Comparison of ENCODE assay signal across 34 mouse cellular contexts in genomic region chr6:90348500-90348899, GRCm38 (mm10). TPM values are rescaled to one million over a fixed set of nuclear protein-coding genes. Genes with fewer than 3 reads are reported as not detected.
DNase-seq lines count a peak whose midpoint lies in the region; ATAC-seq and TF ChIP-seq lines count a peak whose summit lies in the region.
"Had no signal": no experiment of that assay in that cellular context is flagged by ENCODE, and none has a peak within 500 bp of the region (broad histone marks: within the 10 kb centered on the region; RNA-seq: fewer than 3 reads in every experiment).

No protein-coding gene starts in this region.

- H3K9me3 ChIP-seq in stomach, postnatal 0 days (ENCODE audit: control insufficient read depth, low read length), result no peaks in the 10 kb centered on the region
- H3K9me3 ChIP-seq: embryonic facial prominence, embryonic 10.5 days; embryonic facial prominence, embryonic 13.5 days; forebrain, embryonic 12.5 days; forebrain, embryonic 15.5 days; heart, embryonic 12.5 days; heart, embryonic 15.5 days had no signal

- peak; percentile 68 for ATAC-seq in stomach, postnatal 0 days (ENCODE audit: low FRiP score, low TSS enrichment)
- ATAC-seq: activated CD4-positive, CD25-positive, alpha-beta regulatory T cell, adult 4 months; forebrain, embryonic 15.5 days; hindbrain, postnatal 0 days; inflammation-experienced regulatory T-cells, adult 6 months; intestine, embryonic 16.5 days had no signal

- no peaks in the 10 kb centered on the region for H3K4me1 ChIP-seq in stomach, postnatal 0 days (replicated peaks; ENCODE audit: control insufficient read depth, insufficient read depth)
- H3K4me1 ChIP-seq: forebrain, embryonic 12.5 days; forebrain, embryonic 15.5 days; heart, embryonic 12.5 days; heart, embryonic 15.5 days had no signal

- peak overlapping the region; percentile 58 for H3K27ac ChIP-seq in stomach, postnatal 0 days (replicated peaks)
- no peak overlapping the region for H3K27ac ChIP-seq in gastrocnemius, adult 2 months
- H3K27ac ChIP-seq: embryonic facial prominence, embryonic 10.5 days; embryonic facial prominence, embryonic 13.5 days; forebrain, embryonic 12.5 days; forebrain, embryonic 15.5 days; heart, embryonic 15.5 days; hindbrain, embryonic 14.5 days; hindbrain, postnatal 0 days had no signal

- peak; percentile 36 for DNase-seq in adrenal gland, adult 8-10 months
- DNase-seq in adrenal gland, adult 18-20 months (ENCODE audit: low spot score in 2 of 2), result no peak
- peak; percentile 84 for DNase-seq in adipocyte (ENCODE audit: low spot score)
- DNase-seq in adrenal gland, postnatal 25 days, result peak; percentile 20
- no peak for DNase-seq in stomach, postnatal 0 days (ENCODE audit: low spot score)
- DNase-seq in cerebellum, postnatal 14 days, result no peak
- DNase-seq in gastrocnemius, adult 2 months, result no peak
- DNase-seq: cerebellum, adult 11 months; cerebellum, adult 2 months; cerebellum, adult 9-11 months; cerebellum, postnatal 36 days; embryo, embryonic 11 days; gastrocnemius, postnatal 25 days; heart, adult 18-20 months; heart, postnatal 10 days; heart, postnatal 36 days; kidney, adult 18-20 months; kidney, adult 9 months had no signal

- H3K4me2 ChIP-seq in stomach, postnatal 0 days (replicated peaks; ENCODE audit: low read depth), result no peak overlapping the region
- H3K4me2 ChIP-seq: embryonic facial prominence, embryonic 13.5 days; forebrain, embryonic 12.5 days; forebrain, embryonic 15.5 days; heart, embryonic 12.5 days; heart, embryonic 15.5 days; hindbrain, embryonic 14.5 days had no signal

- intact Hi-C loops in gastrocnemius, adult 2 months (cut with DNase I), result no loop called here

- WGBS in stomach, postnatal 0 days, result 48% methylated on average over 4 of the region's 4 CpGs

- no peak for TF ChIP-seq EP300 in stomach, postnatal 0 days (optimal IDR thresholded peaks at IDR 0.05)

- no peak overlapping the region for H3K4me3 ChIP-seq in stomach, postnatal 0 days (ENCODE audit: low read depth, low read length)
- H3K4me3 ChIP-seq in gastrocnemius, adult 2 months, result no peak overlapping the region
- H3K4me3 ChIP-seq: embryonic facial prominence, embryonic 10.5 days; embryonic facial prominence, embryonic 13.5 days; erythroblast, embryonic 14.5 days; forebrain, embryonic 12.5 days; forebrain, embryonic 15.5 days; heart, embryonic 12.5 days; heart, embryonic 15.5 days had no signal

- no peak for TF ChIP-seq CTCF in stomach, postnatal 0 days (IDR thresholded peaks at IDR 0.05; ENCODE audit: low read depth)
- TF ChIP-seq CTCF in gastrocnemius, adult 2 months (IDR thresholded peaks at IDR 0.05), result no peak

- no peaks in the 10 kb centered on the region for H3K27me3 ChIP-seq in stomach, postnatal 0 days (ENCODE audit: control insufficient read depth, insufficient read depth, low read length)
- H3K27me3 ChIP-seq: embryonic facial prominence, embryonic 13.5 days; forebrain, embryonic 12.5 days; forebrain, embryonic 15.5 days; heart, embryonic 15.5 days had no signal

- no peak overlapping the region for H3K9ac ChIP-seq in stomach, postnatal 0 days (ENCODE audit: low read length)
- H3K9ac ChIP-seq: embryonic facial prominence, embryonic 13.5 days; forebrain, embryonic 12.5 days; forebrain, embryonic 15.5 days; heart, embryonic 12.5 days; heart, embryonic 15.5 days; hindbrain, embryonic 14.5 days had no signal

- no peaks in the 10 kb centered on the region for H3K36me3 ChIP-seq in stomach, postnatal 0 days (ENCODE audit: control insufficient read depth, insufficient read depth, low read length)
- H3K36me3 ChIP-seq: embryonic facial prominence, embryonic 10.5 days; embryonic facial prominence, embryonic 13.5 days; forebrain, embryonic 12.5 days; forebrain, embryonic 15.5 days; heart, embryonic 12.5 days; heart, embryonic 15.5 days had no signal

RNA-seq across cellular contexts. Expression of gene Uroc1, which starts 15.4 kb away (rescaled TPM):
- under 1 TPM in 3 of 4 experiments, not detected in 1; 0.15 to 0.24 (median 0.17) TPM for total RNA-seq in adrenal gland, adult 8-10 months (2022)
- total RNA-seq in adrenal gland, adult 18-20 months (2021), result under 1 TPM; 0.10 to 0.13 TPM
- 0.09 and 3.0 TPM in 2 replicates for total RNA-seq in adrenal gland, postnatal 25 days (2021)
- polyA plus RNA-seq in stomach, postnatal 0 days (2015; fragmentation: Nextera tagmentation; extraction: Ambion mirVana), result 0.16 and 0.33 TPM in 2 replicates
- total RNA-seq in gastrocnemius, adult 2 months (2021), result not detected
- total RNA-seq: gastrocnemius, postnatal 25 days; heart, adult 18-20 months; heart, postnatal 10 days; heart, postnatal 36 days; hindbrain, postnatal 0 days had no signal
- polyA plus RNA-seq: activated CD4-positive, CD25-positive, alpha-beta regulatory T cell, adult 4 months; cerebellum, adult 2 months; embryonic facial prominence, embryonic 13.5 days; erythroblast, embryonic 14.5 days; forebrain, embryonic 12.5 days; forebrain, embryonic 15.5 days; heart, embryonic 12.5 days; heart, embryonic 15.5 days; hindbrain, embryonic 11.5 days; hindbrain, embryonic 14.5 days; inflammation-experienced regulatory T-cells, adult 6 months had no signal

RNA-seq across cellular contexts. Expression of gene Zxdc, which starts 20.8 kb away (rescaled TPM):
- total RNA-seq in adrenal gland, adult 8-10 months (2022), result 10 to 100 TPM; 23.2 to 35.3 (median 27.3) TPM
- 10 to 100 TPM; 33.0 to 43.5 TPM for total RNA-seq in adrenal gland, adult 18-20 months (2021)
- 23.0 and 24.6 TPM in 2 replicates for total RNA-seq in adrenal gland, postnatal 25 days (2021)
- 4.7 and 4.9 TPM in 2 replicates for polyA plus RNA-seq in stomach, postnatal 0 days (2015; fragmentation: Nextera tagmentation; extraction: Ambion mirVana)
- total RNA-seq in gastrocnemius, adult 2 months (2021), result 10 to 100 TPM; 15.5 to 15.9 TPM

RNA-seq across cellular contexts. Expression of gene Chst13, which starts 23.5 kb away (rescaled TPM):
- total RNA-seq in adrenal gland, adult 8-10 months (2022), result under 1 TPM in 1 of 4 experiments, not detected in 3; 0.30 TPM
- total RNA-seq in adrenal gland, adult 18-20 months (2021), result not detected
- total RNA-seq in adrenal gland, postnatal 25 days (2021), result not detected in 2 replicates
- polyA plus RNA-seq in stomach, postnatal 0 days (2015; fragmentation: Nextera tagmentation; extraction: Ambion mirVana), result 0.40 and 0.87 TPM in 2 replicates
- not detected for total RNA-seq in gastrocnemius, adult 2 months (2021)
- total RNA-seq: gastrocnemius, adult 8-10 months; heart, adult 18-20 months; heart, postnatal 10 days; heart, postnatal 36 days had no signal
- polyA plus RNA-seq: activated CD4-positive, CD25-positive, alpha-beta regulatory T cell, adult 4 months; cerebellum, adult 2 months; erythroblast, embryonic 14.5 days; forebrain, embryonic 12.5 days; forebrain, embryonic 15.5 days; heart, embryonic 15.5 days; hindbrain, embryonic 11.5 days; hindbrain, embryonic 14.5 days; inflammation-experienced regulatory T-cells, adult 6 months had no signal

RNA-seq across cellular contexts. Expression of gene BC048671, which starts 47.5 kb away (rescaled TPM):
- not detected for total RNA-seq in adrenal gland, adult 8-10 months (2022)
- total RNA-seq in adrenal gland, adult 18-20 months (2021), result not detected
- not detected in 2 replicates for total RNA-seq in adrenal gland, postnatal 25 days (2021)
- 0.28 and 0.33 TPM in 2 replicates for polyA plus RNA-seq in stomach, postnatal 0 days (2015; fragmentation: Nextera tagmentation; extraction: Ambion mirVana)
- not detected for total RNA-seq in gastrocnemius, adult 2 months (2021)
- total RNA-seq: ES-E14; gastrocnemius, adult 8-10 months; gastrocnemius, postnatal 25 days; heart, adult 18-20 months; heart, postnatal 10 days; heart, postnatal 36 days; hindbrain, postnatal 0 days had no signal
- polyA plus RNA-seq: activated CD4-positive, CD25-positive, alpha-beta regulatory T cell, adult 4 months; cerebellum, adult 2 months; cortical plate, adult 2 months; embryonic facial prominence, embryonic 10.5 days; embryonic facial prominence, embryonic 13.5 days; erythroblast, embryonic 14.5 days; forebrain, embryonic 12.5 days; forebrain, embryonic 15.5 days; heart, embryonic 12.5 days; heart, embryonic 15.5 days; hindbrain, embryonic 11.5 days; hindbrain, embryonic 14.5 days; hindbrain, postnatal 0 days; inflammation-experienced regulatory T-cells, adult 6 months; intestine, embryonic 16.5 days had no signal

Comparison
In these comparisons a context has a peak if more than half of its experiments do, and no peak if none do; other contexts are left out.
1. DNase-seq: peak in adrenal gland, adult 8-10 months (single experiment), adipocyte (single experiment) and adrenal gland, postnatal 25 days (single experiment); none in adrenal gland, adult 18-20 months (0 of 2), stomach, postnatal 0 days (single experiment), cerebellum, postnatal 14 days (0 of 2) and gastrocnemius, adult 2 months (single experiment).